Mouse (Mus musculus): ENCODE measurements around the gene Rfxank.

Gene Rfxank

GRCm38 (mm10) chr8:70139026-70139857 is at the start of gene Rfxank, which contains the start of the genes Borcs8 and Mef2b:
Gene Rfxank (minus strand): TSS chr8:70139154.
Gene Borcs8 (plus strand): TSS chr8:70139499.
Gene Mef2b (plus strand): TSS chr8:70139711.
- peak; percentile 100 for DNase-seq (ENCODE audit: low spot score)

GRCm38 (mm10) chr8:70188707-70189106 is 49.8 kb upstream of the Rfxank start:
- no peak for DNase-seq (ENCODE audit: low spot score)

GRCm38 (mm10) chr8:70183194-70183593 is 44.2 kb upstream of the Rfxank start:
- DNase-seq (ENCODE audit: low spot score): no peak

- DNase-seq (ENCODE audit: low spot score): peak; percentile 18
Observed at GRCm38 (mm10) chr8:70181903-70182252, 42.9 kb upstream of the Rfxank start.

GRCm38 (mm10) chr8:70181212-70181902 is 42.4 kb upstream of the Rfxank start:
- DNase-seq (ENCODE audit: low spot score): no peak

GRCm38 (mm10) chr8:70179082-70179481 is 40.1 kb upstream of the Rfxank start:
- DNase-seq (ENCODE audit: low spot score): peak; percentile 29

GRCm38 (mm10) chr8:70178231-70178630 is 39.3 kb upstream of the Rfxank start:
- DNase-seq (ENCODE audit: low spot score): no peak

- no peak for DNase-seq (ENCODE audit: low spot score)
Observed at GRCm38 (mm10) chr8:70174079-70174478, 35.1 kb upstream of the Rfxank start.

- no peak for DNase-seq (ENCODE audit: low spot score)
Observed at GRCm38 (mm10) chr8:70173320-70173719, 34.4 kb upstream of the Rfxank start.

- DNase-seq (ENCODE audit: low spot score): peak; percentile 95
Observed at GRCm38 (mm10) chr8:70172043-70172681, 33.2 kb upstream of the Rfxank start, which contains the start of gene Tmem161a. Gene Tmem161a (plus strand): TSS chr8:70172356.

- no peak for DNase-seq (ENCODE audit: low spot score)
Observed at GRCm38 (mm10) chr8:70171240-70171639, 32.3 kb upstream of the Rfxank start.

GRCm38 (mm10) chr8:70170748-70171147 is 31.8 kb upstream of the Rfxank start:
- DNase-seq (ENCODE audit: low spot score): no peak

- DNase-seq (ENCODE audit: low spot score): no peak
Observed at GRCm38 (mm10) chr8:70170116-70170515, 31.2 kb upstream of the Rfxank start.

- DNase-seq (ENCODE audit: low spot score): peak; percentile 91
Observed at GRCm38 (mm10) chr8:70166504-70167110, 27.7 kb upstream of the Rfxank start.

- no peak for DNase-seq (ENCODE audit: low spot score)
Observed at GRCm38 (mm10) chr8:70163316-70163715, 24.4 kb upstream of the Rfxank start.

GRCm38 (mm10) chr8:70160015-70160414 is 21.1 kb upstream of the Rfxank start:
- no peak for DNase-seq (ENCODE audit: low spot score)

GRCm38 (mm10) chr8:70159211-70159610 is 20.3 kb upstream of the Rfxank start:
- no peak for DNase-seq (ENCODE audit: low spot score)

GRCm38 (mm10) chr8:70158069-70158853 is 19.3 kb upstream of the Rfxank start:
- DNase-seq (ENCODE audit: low spot score): peak; percentile 89

- no peak for DNase-seq (ENCODE audit: low spot score)
Observed at GRCm38 (mm10) chr8:70157240-70157800, 18.4 kb upstream of the Rfxank start.

GRCm38 (mm10) chr8:70152537-70153257 is 13.7 kb upstream of the Rfxank start:
- DNase-seq (ENCODE audit: low spot score): peak; percentile 85
